Mouse (Mus musculus) kidney, adult 2 months (tissue): ENCODE measurements around the gene Ccl8.

Source experiments
- CTCF ChIP-seq: fragments of 200-500 bp; conservative IDR thresholded peaks from 2 replicates; pipeline ENCODE4 v1.5.1; 2011; ENCODE audit warnings: low read depth, mild to moderate bottlenecking, control low read depth, low read length, moderate library complexity, mixed read lengths; ENCODE audit not compliant: insufficient read depth, insufficient read length
- POLR2A ChIP-seq: fragments of 200-500 bp; IDR thresholded peaks from one replicate; pipeline ENCODE4 v1.6.1; 2011; ENCODE audit warnings: low read depth, low read length, control low read depth

- TF ChIP-seq CTCF (no peak), POLR2A (no peak)
Measured at GRCm38 (mm10) chr11:82078136-82078730, 36.8 kb upstream of the Ccl8 start.
